Mouse (Mus musculus): Measurements from ENCODE around the gene Zdhhc18.

DNA sequence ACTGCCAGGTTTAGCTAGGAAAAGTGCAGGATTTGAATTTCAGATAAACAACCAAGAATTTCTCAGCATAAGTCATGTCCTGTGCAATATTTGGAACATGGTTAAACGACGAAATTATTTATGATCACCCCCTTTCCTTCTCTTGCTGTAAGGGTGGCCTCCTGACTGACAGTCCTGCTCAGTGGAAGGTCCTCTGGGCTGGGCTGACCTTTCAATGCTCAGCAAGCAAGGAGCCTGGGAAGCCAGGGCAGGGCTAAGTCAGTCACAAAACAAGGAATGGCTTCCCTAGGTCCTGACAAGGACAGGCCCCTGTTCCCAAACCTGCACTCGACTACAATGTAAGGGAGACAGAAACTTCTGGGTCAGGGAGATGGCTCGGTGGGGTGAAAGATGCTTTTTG lies 2.0 kb upstream of the Zdhhc18 start:
- no peak for TF ChIP-seq CTCF (IDR thresholded peaks at IDR 0.05; ENCODE audit: low read depth, low read length)
- no peak for TF ChIP-seq GATA1 (IDR thresholded peaks at IDR 0.05; ENCODE audit: borderline replicate concordance, low read length)
- TF ChIP-seq POLR2AphosphoS5 (IDR thresholded peaks at IDR 0.05; ENCODE audit: insufficient replicate concordance, low read depth, low read length), result no peak
- no peak for TF ChIP-seq TAL1 (conservative IDR thresholded peaks at IDR 0.05; ENCODE audit: low read depth, low read length)
